Mouse (Mus musculus): Measurements from ENCODE around the gene Atg4a.

DNA sequence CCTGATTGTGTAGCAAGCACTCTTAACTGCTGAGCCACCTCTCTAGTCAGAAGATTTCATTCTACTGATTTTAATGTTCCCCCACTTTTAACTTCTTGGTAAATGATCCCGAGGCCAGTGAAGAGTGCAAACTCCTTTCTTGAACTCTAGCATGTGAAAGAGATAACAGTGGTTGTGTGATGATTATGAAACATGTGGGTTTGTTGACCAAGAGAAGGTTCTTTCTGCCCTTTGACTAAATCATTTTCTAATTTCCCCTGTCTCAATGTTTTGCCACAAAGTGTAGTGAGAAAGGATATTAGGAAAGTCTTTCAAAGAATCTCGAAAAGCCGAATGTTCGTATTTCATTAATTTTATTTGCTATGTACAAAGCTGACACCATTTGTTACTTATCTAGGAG is 208.4 kb downstream of the Atg4a start:
- no peak for TF ChIP-seq CTCF (IDR thresholded peaks at IDR 0.05; ENCODE audit: low read depth, low read length)
- no peak for TF ChIP-seq POLR2A (IDR thresholded peaks at IDR 0.05; ENCODE audit: borderline replicate concordance, low read depth, low read length)
